In genomic region chr2:27678836-27679480, GRCm38 (mm10) we compare ENCODE assay signal across 8 mouse cellular contexts. TPM values are rescaled to one million over a fixed set of nuclear protein-coding genes. Genes with fewer than 3 reads are reported as not detected.
A peak's percentile ranks its signal among the peaks of the same experiment; 100 is the strongest.
DNase-seq lines count a peak whose midpoint lies in the region; ATAC-seq and TF ChIP-seq lines count a peak whose summit lies in the region.

No protein-coding gene starts in this region.

- no peak overlapping the region for H3K4me3 ChIP-seq in left cerebral cortex, adult 2 months
- H3K4me3 ChIP-seq in heart, embryonic 12.5 days: peak overlapping the region; percentile 95
- H3K4me3 ChIP-seq in kidney, postnatal 0 days (replicated peaks; ENCODE audit: low read depth, low read length): 0 out of 2 replicates have a peak overlapping the region, but pooled peaks have one; percentile 93
- H3K4me3 ChIP-seq in midbrain, postnatal 0 days (ENCODE audit: low read depth, low read length): peak overlapping the region; percentile 80; the same call in 1 of the 2 replicates

- peak overlapping the region; percentile 89 for H3K4me2 ChIP-seq in heart, embryonic 12.5 days
- peak overlapping the region; percentile 97 for H3K4me2 ChIP-seq in kidney, postnatal 0 days (ENCODE audit: low read length)
- H3K4me2 ChIP-seq in midbrain, postnatal 0 days (ENCODE audit: low read depth, low read length, poor library complexity, severe bottlenecking): peak overlapping the region; percentile 98

- TF ChIP-seq CTCF in left cerebral cortex, adult 2 months (IDR thresholded peaks at IDR 0.05): no peak
- no peak for TF ChIP-seq CTCF in kidney, postnatal 0 days (IDR thresholded peaks at IDR 0.05; ENCODE audit: low read depth)
- TF ChIP-seq CTCF in midbrain, postnatal 0 days (IDR thresholded peaks at IDR 0.05): no peak

- H3K27ac ChIP-seq in left cerebral cortex, adult 2 months: 0 out of 2 replicates have a peak overlapping the region, but pooled peaks have one; percentile 28
- peak overlapping the region; percentile 97 for H3K27ac ChIP-seq in heart, embryonic 12.5 days (ENCODE audit: poor library complexity, severe bottlenecking)
- peak overlapping the region; percentile 50 for H3K27ac ChIP-seq in kidney, postnatal 0 days
- H3K27ac ChIP-seq in midbrain, postnatal 0 days (ENCODE audit: low read depth, low read length): 0 out of 2 replicates have a peak overlapping the region, but pooled peaks have one; percentile 3

- no peak for DNase-seq in left cerebral cortex, adult 2 months (ENCODE audit: extremely low spot score in 1 of 2, low spot score in 2 of 2)
- DNase-seq in left cerebral cortex, adult 9 months (ENCODE audit: low spot score in 2 of 2): no peak
- no peak for DNase-seq in kidney, postnatal 0 days (ENCODE audit: low spot score)
- peak; percentile 49 for DNase-seq in midbrain, postnatal 0 days (ENCODE audit: low spot score)
- DNase-seq in layer of hippocampus, adult 9-11 months: no peak
- DNase-seq in Muller cell, postnatal 12 days (ENCODE audit: inconsistent ontology term): no peak
- no peak for DNase-seq in spleen, postnatal 10 days (ENCODE audit: low spot score in 2 of 2)

- intact Hi-C loops in left cerebral cortex, adult 2 months (cut with DNase I): loop anchor here (2.0 to 5.0 kb wide), 2 partner anchors 80 to 127 kb away; no protein-coding TSS in a partner anchor

- WGBS in heart, embryonic 12.5 days: 30% methylated on average over 7 of the region's 7 CpGs
- WGBS in kidney, postnatal 0 days: 47% methylated on average over 7 of the region's 7 CpGs
- WGBS in midbrain, postnatal 0 days: 23% methylated on average over 7 of the region's 7 CpGs

- peaks cover 63% of the 10 kb centered on the region for H3K4me1 ChIP-seq in heart, embryonic 12.5 days (replicated peaks)
- peaks cover 45% of the 10 kb centered on the region for H3K4me1 ChIP-seq in kidney, postnatal 0 days (replicated peaks; ENCODE audit: insufficient read depth, low read length)
- peaks cover 20% of the 10 kb centered on the region for H3K4me1 ChIP-seq in midbrain, postnatal 0 days (ENCODE audit: insufficient read depth, low read length)

- H3K36me3 ChIP-seq in heart, embryonic 12.5 days: no peaks in the 10 kb centered on the region
- no peaks in the 10 kb centered on the region for H3K36me3 ChIP-seq in kidney, postnatal 0 days (ENCODE audit: insufficient read depth, low read length)
- no peaks in the 10 kb centered on the region for H3K36me3 ChIP-seq in midbrain, postnatal 0 days (ENCODE audit: insufficient read depth, low read length)

- H3K9ac ChIP-seq in heart, embryonic 12.5 days: peak overlapping the region; percentile 95
- H3K9ac ChIP-seq in kidney, postnatal 0 days (ENCODE audit: low read depth, low read length): peak overlapping the region; percentile 97
- 0 out of 2 replicates have a peak overlapping the region, but pooled peaks have one; percentile 0 for H3K9ac ChIP-seq in midbrain, postnatal 0 days (replicated peaks; ENCODE audit: low read length, poor library complexity, severe bottlenecking)

- no peaks in the 10 kb centered on the region for H3K9me3 ChIP-seq in heart, embryonic 12.5 days (replicated peaks)
- H3K9me3 ChIP-seq in kidney, postnatal 0 days (replicated peaks; ENCODE audit: low read length): no peaks in the 10 kb centered on the region
- H3K9me3 ChIP-seq in midbrain, postnatal 0 days (ENCODE audit: low read length): no peaks in the 10 kb centered on the region

- ATAC-seq in heart, embryonic 12.5 days (ENCODE audit: insufficient number of reproducible peaks, low FRiP score): no peak
- ATAC-seq in kidney, postnatal 0 days (replicated peaks; ENCODE audit: low FRiP score, low read depth): no peak
- ATAC-seq in midbrain, postnatal 0 days (ENCODE audit: low FRiP score): no peak

- no peaks in the 10 kb centered on the region for H3K27me3 ChIP-seq in heart, embryonic 12.5 days (replicated peaks)
- H3K27me3 ChIP-seq in kidney, postnatal 0 days (ENCODE audit: insufficient read depth, low read length): no peaks in the 10 kb centered on the region
- no peaks in the 10 kb centered on the region for H3K27me3 ChIP-seq in midbrain, postnatal 0 days (ENCODE audit: insufficient read depth, low read length)

RNA-seq across cellular contexts. Expression of gene Rxra, which starts 2.7 kb away (rescaled TPM):
- 10 to 100 TPM; 24.4 to 25.4 TPM for total RNA-seq in left cerebral cortex, adult 2 months (2021)
- polyA plus RNA-seq in heart, embryonic 12.5 days (2016; fragmentation: Nextera tagmentation; extraction: Ambion mirVana): 7.8 and 8.6 TPM in 2 replicates
- 9.4 and 9.6 TPM in 2 replicates for polyA plus RNA-seq in kidney, postnatal 0 days (2015; fragmentation: Nextera tagmentation; extraction: Ambion mirVana)
- total RNA-seq in midbrain, postnatal 0 days (2014; rRNA removed): 18.5 and 20.2 TPM in 2 replicates
- 2.2 and 2.3 TPM in 2 replicates for polyA plus RNA-seq in midbrain, postnatal 0 days (2015; fragmentation: Nextera tagmentation; extraction: Ambion mirVana)

Comparison
In these comparisons a context has a peak if more than half of its experiments do, and no peak if none do; other contexts are left out.
1. H3K27ac ChIP-seq: peak in every context shown above with its lines; median percentile 97 in heart, embryonic 12.5 days; 50 in kidney, postnatal 0 days; 28 in left cerebral cortex, adult 2 months; 3 in midbrain, postnatal 0 days.
2. H3K9ac ChIP-seq: peak in every context shown above with its lines; median percentile 97 in kidney, postnatal 0 days; 95 in heart, embryonic 12.5 days; 0 in midbrain, postnatal 0 days.